Mouse (Mus musculus): ENCODE results near the gene Zbtb48. TPM values are rescaled to one million over a fixed set of nuclear protein-coding genes. Genes with fewer than 3 reads are reported as not detected.

Zbtb48 gene
- polyA plus RNA-seq, 1 experiment = 8.6 TPM

DNA sequence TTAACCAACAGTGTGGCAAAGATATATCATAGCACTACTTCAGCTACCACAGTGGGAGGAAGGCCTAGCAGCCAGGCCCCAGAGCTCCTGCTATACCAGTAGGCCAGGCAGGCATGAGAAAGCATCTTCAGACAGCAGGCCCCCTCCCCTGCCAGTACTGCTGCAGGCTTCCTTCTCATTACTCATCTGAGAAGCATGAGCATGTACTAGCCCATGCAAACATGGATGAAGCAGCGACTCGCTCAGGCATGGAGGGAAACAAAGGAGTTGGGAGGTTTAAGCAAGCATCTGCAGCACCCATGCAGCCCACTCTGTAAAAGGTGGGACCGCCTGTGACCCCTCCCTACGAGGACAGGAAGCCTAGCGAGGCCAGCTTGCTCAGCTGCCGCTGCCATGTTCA lies 8.4 kb downstream of the Zbtb48 start:
- TF ChIP-seq FOSL1 (IDR thresholded peaks at IDR 0.05; ENCODE audit: insufficient read depth, low read length, poor library complexity, severe bottlenecking) (no peak), MYOD1 (IDR thresholded peaks at IDR 0.05; ENCODE audit: control insufficient read depth, insufficient read length, low read depth) (no peak), CEBPB (IDR thresholded peaks at IDR 0.05; ENCODE audit: low read depth) (no peak), MYOG (IDR thresholded peaks at IDR 0.05; ENCODE audit: control insufficient read depth, extremely low read depth, insufficient read length) (no peak), USF1 (IDR thresholded peaks at IDR 0.05; ENCODE audit: low read depth) (no peak), CTCF (IDR thresholded peaks at IDR 0.05; ENCODE audit: control insufficient read depth, insufficient read depth, insufficient read length) (no peak), MAX (IDR thresholded peaks at IDR 0.05) (no peak)
- peaks cover 40% of the 10 kb centered on the region for H3K79me2 ChIP-seq (ENCODE audit: control insufficient read depth, insufficient read depth)
- H3K79me3 ChIP-seq (ENCODE audit: low read depth) = peaks cover 4% of the 10 kb centered on the region
- H3K27me3 ChIP-seq (ENCODE audit: control insufficient read depth, insufficient read depth, insufficient read length) = no peaks in the 10 kb centered on the region
- H3K36me3 ChIP-seq (ENCODE audit: control insufficient read depth, insufficient read depth) = peaks cover 37% of the 10 kb centered on the region
- H3ac ChIP-seq (ENCODE audit: control insufficient read depth, insufficient read length, low read depth) = no peak overlapping the region
- H3K4me3 ChIP-seq (ENCODE audit: insufficient read depth, poor library complexity, severe bottlenecking) = no peak overlapping the region

DNA sequence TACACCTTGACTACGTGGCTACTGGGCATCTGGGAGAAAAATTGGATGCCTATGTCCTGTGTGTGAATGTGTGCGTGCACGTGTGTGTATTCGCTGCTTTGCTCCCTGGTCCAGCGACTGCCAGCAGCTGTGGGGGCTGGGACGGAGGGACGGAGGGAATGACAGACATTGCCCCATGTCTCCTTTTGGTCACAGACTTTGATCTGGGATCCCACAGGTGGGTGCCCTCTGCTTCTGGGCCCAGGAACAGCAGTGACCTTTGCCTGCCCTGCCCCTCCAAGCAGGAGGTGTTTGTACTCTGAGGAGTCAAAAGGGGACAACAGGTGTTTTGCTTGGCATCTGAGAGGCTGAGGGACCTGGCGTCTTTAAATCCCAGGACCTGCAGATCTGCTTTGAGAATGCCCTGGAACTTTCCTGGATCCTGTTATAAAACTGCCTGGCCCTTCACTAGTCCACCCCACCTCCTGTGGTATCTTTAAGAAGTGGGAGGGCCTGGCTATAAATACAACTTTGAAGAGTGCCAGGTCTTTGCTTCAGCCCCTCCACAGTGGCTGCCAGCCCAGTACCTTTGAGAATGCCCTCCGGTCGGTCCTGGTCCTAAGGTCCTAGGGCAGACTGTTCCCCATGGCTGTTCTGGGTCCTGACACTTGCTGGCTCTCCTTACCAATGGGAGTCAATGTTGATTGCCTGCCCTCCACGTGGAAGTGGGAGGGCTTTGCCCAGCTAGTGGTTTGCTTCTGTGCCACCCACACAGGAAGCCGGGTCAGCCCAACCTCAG lies 14.2 kb downstream of the Zbtb48 start:
- no peak overlapping the region for H3K4me3 ChIP-seq (ENCODE audit: insufficient read depth, poor library complexity, severe bottlenecking)
- H3K27me3 ChIP-seq (ENCODE audit: control insufficient read depth, insufficient read depth, insufficient read length) = no peaks in the 10 kb centered on the region
- peaks cover 61% of the 10 kb centered on the region for H3K36me3 ChIP-seq (ENCODE audit: control insufficient read depth, insufficient read depth)
- H3K79me2 ChIP-seq (ENCODE audit: control insufficient read depth, insufficient read depth) = peaks cover 79% of the 10 kb centered on the region
- no peak overlapping the region for H3ac ChIP-seq (ENCODE audit: control insufficient read depth, insufficient read length, low read depth)
- TF ChIP-seq MYOD1 (IDR thresholded peaks at IDR 0.05; ENCODE audit: control insufficient read depth, insufficient read length, low read depth) (no peak), USF1 (IDR thresholded peaks at IDR 0.05; ENCODE audit: low read depth) (no peak), FOSL1 (IDR thresholded peaks at IDR 0.05; ENCODE audit: insufficient read depth, low read length, poor library complexity, severe bottlenecking) (no peak), MAX (IDR thresholded peaks at IDR 0.05) (no peak), CEBPB (IDR thresholded peaks at IDR 0.05; ENCODE audit: low read depth) (no peak), MYOG (IDR thresholded peaks at IDR 0.05; ENCODE audit: control insufficient read depth, extremely low read depth, insufficient read length) (no peak)
- H3K79me3 ChIP-seq (ENCODE audit: low read depth) = peaks cover 47% of the 10 kb centered on the region

DNA sequence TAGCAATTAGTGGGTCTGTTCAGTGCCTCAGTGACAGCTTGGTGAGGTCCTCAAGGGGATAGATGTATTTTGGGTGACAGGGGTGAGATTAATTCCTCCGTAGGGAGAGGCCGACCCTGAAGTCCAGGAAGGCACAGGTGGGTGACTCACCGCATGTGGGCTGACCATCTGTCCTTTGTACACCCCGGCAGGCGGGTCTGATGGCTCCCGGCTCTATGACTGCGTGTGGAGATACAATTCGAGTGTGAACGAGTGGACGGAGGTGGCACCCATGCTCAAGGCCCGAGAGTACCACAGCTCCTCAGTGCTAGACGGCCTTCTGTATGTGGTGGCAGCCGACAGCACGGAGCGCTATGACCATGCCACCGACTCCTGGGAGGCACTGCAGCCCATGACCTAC lies 15.4 kb downstream of the Zbtb48 start:
- H3K79me3 ChIP-seq (ENCODE audit: low read depth) = peaks cover 47% of the 10 kb centered on the region
- no peaks in the 10 kb centered on the region for H3K27me3 ChIP-seq (ENCODE audit: control insufficient read depth, insufficient read depth, insufficient read length)
- H3K79me2 ChIP-seq (ENCODE audit: control insufficient read depth, insufficient read depth) = peaks cover 79% of the 10 kb centered on the region
- no peak overlapping the region for H3K4me3 ChIP-seq (ENCODE audit: insufficient read depth, poor library complexity, severe bottlenecking)
- no peak for TF ChIP-seq CTCF (IDR thresholded peaks at IDR 0.05; ENCODE audit: control insufficient read depth, insufficient read depth, insufficient read length)
- TF ChIP-seq FOSL1 (IDR thresholded peaks at IDR 0.05; ENCODE audit: insufficient read depth, low read length, poor library complexity, severe bottlenecking) = no peak
- TF ChIP-seq CEBPB (IDR thresholded peaks at IDR 0.05; ENCODE audit: low read depth) = no peak
- no peak for TF ChIP-seq USF1 (IDR thresholded peaks at IDR 0.05; ENCODE audit: low read depth)
- TF ChIP-seq MYOD1 (IDR thresholded peaks at IDR 0.05; ENCODE audit: control insufficient read depth, insufficient read length, low read depth) = no peak
- TF ChIP-seq MAX (IDR thresholded peaks at IDR 0.05) = no peak
- TF ChIP-seq MYOG (IDR thresholded peaks at IDR 0.05; ENCODE audit: control insufficient read depth, extremely low read depth, insufficient read length) = no peak
- H3K36me3 ChIP-seq (ENCODE audit: control insufficient read depth, insufficient read depth) = peaks cover 59% of the 10 kb centered on the region
- peak overlapping the region; percentile 22 for H3ac ChIP-seq (ENCODE audit: control insufficient read depth, insufficient read length, low read depth)

DNA sequence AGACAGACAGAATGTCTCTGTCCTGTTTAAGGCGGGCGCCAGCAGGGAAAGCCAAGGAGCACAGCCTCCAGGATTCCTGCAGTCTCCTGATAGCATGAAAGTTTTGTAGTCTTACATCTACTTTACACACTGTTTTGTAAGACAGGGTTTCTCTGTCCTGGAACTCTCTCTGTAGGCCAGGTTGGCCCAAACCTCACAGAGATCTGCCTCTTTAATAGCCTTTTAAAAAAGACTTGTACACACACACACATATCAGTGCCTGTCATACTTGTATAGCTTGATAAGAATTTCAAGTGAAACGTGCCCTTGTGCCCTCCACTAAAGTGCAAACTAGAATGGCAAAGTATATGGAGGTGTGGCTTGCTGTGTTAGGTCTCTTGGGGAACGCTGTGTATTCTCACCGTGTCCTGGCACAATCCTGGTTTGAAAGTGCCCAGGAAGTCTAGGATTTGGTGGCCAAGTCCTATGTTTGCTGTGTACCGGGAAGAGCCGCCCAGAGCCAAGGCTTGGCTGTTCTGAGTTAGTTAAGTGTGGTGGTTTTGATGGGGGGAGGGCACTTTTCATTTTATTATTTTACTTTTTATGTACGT lies 16.2 kb downstream of the Zbtb48 start:
- H3K79me3 ChIP-seq (ENCODE audit: low read depth) = peaks cover 47% of the 10 kb centered on the region
- H3K4me3 ChIP-seq (ENCODE audit: insufficient read depth, poor library complexity, severe bottlenecking) = peak overlapping the region; percentile 79
- H3K79me2 ChIP-seq (ENCODE audit: control insufficient read depth, insufficient read depth) = peaks cover 75% of the 10 kb centered on the region
- H3K27me3 ChIP-seq (ENCODE audit: control insufficient read depth, insufficient read depth, insufficient read length) = no peaks in the 10 kb centered on the region
- TF ChIP-seq FOSL1 (IDR thresholded peaks at IDR 0.05; ENCODE audit: insufficient read depth, low read length, poor library complexity, severe bottlenecking) (no peak), USF1 (IDR thresholded peaks at IDR 0.05; ENCODE audit: low read depth) (no peak), MYOG (IDR thresholded peaks at IDR 0.05; ENCODE audit: control insufficient read depth, extremely low read depth, insufficient read length) (no peak), MYOD1 (IDR thresholded peaks at IDR 0.05; ENCODE audit: control insufficient read depth, insufficient read length, low read depth) (no peak), CTCF (IDR thresholded peaks at IDR 0.05; ENCODE audit: control insufficient read depth, insufficient read depth, insufficient read length) (no peak), CEBPB (IDR thresholded peaks at IDR 0.05; ENCODE audit: low read depth) (no peak), MAX (IDR thresholded peaks at IDR 0.05) (no peak)
- peak overlapping the region; percentile 81 for H3ac ChIP-seq (ENCODE audit: control insufficient read depth, insufficient read length, low read depth)
- H3K36me3 ChIP-seq (ENCODE audit: control insufficient read depth, insufficient read depth) = peaks cover 53% of the 10 kb centered on the region

DNA sequence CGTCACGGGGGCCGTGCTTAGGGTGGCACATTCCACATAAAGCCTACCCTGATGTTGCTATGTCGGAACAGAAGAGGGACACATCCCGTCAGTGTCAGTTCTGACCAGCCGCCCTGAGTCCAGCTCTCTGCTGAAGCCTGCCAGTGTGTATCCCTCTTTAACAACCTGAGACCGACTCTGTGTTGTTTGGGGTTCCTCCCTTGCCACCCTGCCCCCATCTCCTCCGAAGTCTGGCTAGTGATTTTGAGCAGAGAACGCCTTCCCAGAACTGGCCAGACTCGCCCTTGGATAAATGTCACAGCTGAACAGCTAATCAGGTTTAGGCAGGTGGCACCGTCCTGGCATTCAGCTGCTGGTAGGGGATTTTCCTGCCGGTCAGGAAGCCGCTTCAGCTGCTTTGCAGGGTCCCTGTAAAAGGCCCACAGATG lies 16.8 kb downstream of the Zbtb48 start:
- Histone ChIP-seq H3K36me3 (ENCODE audit: control insufficient read depth, insufficient read depth) (peaks cover 47% of the 10 kb centered on the region), H3K4me3 (ENCODE audit: insufficient read depth, poor library complexity, severe bottlenecking) (peak overlapping the region; percentile 79), H3K79me2 (ENCODE audit: control insufficient read depth, insufficient read depth) (peaks cover 70% of the 10 kb centered on the region), H3K79me3 (ENCODE audit: low read depth) (peaks cover 47% of the 10 kb centered on the region), H3K27me3 (ENCODE audit: control insufficient read depth, insufficient read depth, insufficient read length) (no peaks in the 10 kb centered on the region), H3ac (ENCODE audit: control insufficient read depth, insufficient read length, low read depth) (peak overlapping the region; percentile 81)
- TF ChIP-seq MAX (IDR thresholded peaks at IDR 0.05) (no peak), CTCF (IDR thresholded peaks at IDR 0.05; ENCODE audit: control insufficient read depth, insufficient read depth, insufficient read length) (no peak), MYOG (IDR thresholded peaks at IDR 0.05; ENCODE audit: control insufficient read depth, extremely low read depth, insufficient read length) (no peak), FOSL1 (IDR thresholded peaks at IDR 0.05; ENCODE audit: insufficient read depth, low read length, poor library complexity, severe bottlenecking) (no peak), USF1 (IDR thresholded peaks at IDR 0.05; ENCODE audit: low read depth) (no peak), CEBPB (IDR thresholded peaks at IDR 0.05; ENCODE audit: low read depth) (no peak), MYOD1 (IDR thresholded peaks at IDR 0.05; ENCODE audit: control insufficient read depth, insufficient read length, low read depth) (no peak)

Measured in C2C12 (cell line).